Mouse (Mus musculus) erythroblast, embryonic 14.5 days (primary cell): Measurements from ENCODE around the gene Pde10a. TPM values are rescaled to one million over a fixed set of nuclear protein-coding genes. Genes with fewer than 3 reads are reported as not detected.

Source experiments
- H3K27me3 ChIP-seq: 2 replicates; pipeline ENCODE4 v1.6.1; 2012; ENCODE audit warnings: inconsistent platforms; ENCODE audit not compliant: control insufficient read depth
- H3K36me3 ChIP-seq: 2 replicates; pipeline ENCODE4 v1.6.1; 2012; ENCODE audit warnings: mild to moderate bottlenecking, inconsistent platforms; ENCODE audit not compliant: control insufficient read depth
- H3K4me1 ChIP-seq: 2 replicates; pipeline ENCODE4 v1.6.1; 2012; ENCODE audit warnings: inconsistent platforms; ENCODE audit not compliant: control insufficient read depth
- H3K4me3 ChIP-seq: replicated peaks from 2 replicates; pipeline ENCODE3; 2012; ENCODE audit warnings: moderate library complexity, mild to moderate bottlenecking, inconsistent platforms
- H3K9me3 ChIP-seq: 2 replicates; pipeline ENCODE4 v1.6.1; 2012; ENCODE audit warnings: low read length, inconsistent platforms, mixed read lengths; ENCODE audit not compliant: control insufficient read depth
- GATA1 ChIP-seq: IDR thresholded peaks from 2 replicates; pipeline ENCODE4 v1.6.1; 2012; ENCODE audit warnings: low read length, inconsistent platforms, mixed read lengths
- TAL1 ChIP-seq: IDR thresholded peaks from 3 replicates; pipeline ENCODE4 v1.6.1; 2012; ENCODE audit warnings: low read length, inconsistent platforms, mixed read lengths
- polyA plus RNA-seq: library from polyadenylated mRNA; stranded (reverse); fragments of >175 nt; gene quantifications from 2 replicates; pipeline ENCODE4 v1.2.3, GENCODE M21; 2012

Pde10a gene
- polyA plus RNA-seq, 1 experiment = not detected

GRCm38 (mm10) chr17:8562101-8562885 lies 37.1 kb downstream of the Pde10a start:
- no peak overlapping the region for H3K4me3 ChIP-seq
- H3K36me3 ChIP-seq = no peaks in the 10 kb centered on the region
- H3K9me3 ChIP-seq = no peaks in the 10 kb centered on the region
- TF ChIP-seq GATA1 = no peak
- TF ChIP-seq TAL1 = no peak
- H3K27me3 ChIP-seq = no peaks in the 10 kb centered on the region
- no peaks in the 10 kb centered on the region for H3K4me1 ChIP-seq

GRCm38 (mm10) chr17:8562886-8563280 lies 37.7 kb downstream of the Pde10a start:
- Histone ChIP-seq H3K27me3 (no peaks in the 10 kb centered on the region), H3K9me3 (no peaks in the 10 kb centered on the region), H3K4me3 (no peak overlapping the region), H3K4me1 (no peaks in the 10 kb centered on the region), H3K36me3 (no peaks in the 10 kb centered on the region)
- TF ChIP-seq GATA1 = no peak
- TF ChIP-seq TAL1 = no peak

- Histone ChIP-seq H3K4me1 (no peaks in the 10 kb centered on the region), H3K27me3 (no peaks in the 10 kb centered on the region), H3K4me3 (no peak within 1 kb of the TSS), H3K9me3 (no peaks in the 10 kb centered on the region), H3K36me3 (no peaks in the 10 kb centered on the region)
- no peak for TF ChIP-seq GATA1
- no peak for TF ChIP-seq TAL1
These were observed 41.7 kb downstream of the Pde10a start, which contains the start of gene Gm17087 for GRCm38 (mm10) chr17:8566850-8567249. Gene Gm17087, minus strand, starts transcription at chr17:8566950.

GRCm38 (mm10) chr17:8573542-8574260 lies 48.5 kb downstream of the Pde10a start:
- TF ChIP-seq TAL1 = no peak
- no peak for TF ChIP-seq GATA1
- H3K9me3 ChIP-seq = no peaks in the 10 kb centered on the region
- no peak overlapping the region for H3K4me3 ChIP-seq
- H3K4me1 ChIP-seq = no peaks in the 10 kb centered on the region; the same call in 1 of the 2 replicates
- no peaks in the 10 kb centered on the region for H3K27me3 ChIP-seq
- H3K36me3 ChIP-seq = no peaks in the 10 kb centered on the region

GRCm38 (mm10) chr17:8580360-8580759 lies 55.2 kb downstream of the Pde10a start:
- no peak overlapping the region for H3K4me3 ChIP-seq
- no peaks in the 10 kb centered on the region for H3K36me3 ChIP-seq
- H3K27me3 ChIP-seq = no peaks in the 10 kb centered on the region
- TF ChIP-seq GATA1 = no peak
- TF ChIP-seq TAL1 = no peak
- peaks cover 9% of the 10 kb centered on the region for H3K9me3 ChIP-seq
- no peaks in the 10 kb centered on the region for H3K4me1 ChIP-seq

GRCm38 (mm10) chr17:8581579-8581978 lies 56.4 kb downstream of the Pde10a start:
- Histone ChIP-seq H3K4me3 (no peak overlapping the region), H3K27me3 (no peaks in the 10 kb centered on the region), H3K36me3 (no peaks in the 10 kb centered on the region), H3K4me1 (no peaks in the 10 kb centered on the region), H3K9me3 (peaks cover 9% of the 10 kb centered on the region)
- TF ChIP-seq GATA1 = no peak
- TF ChIP-seq TAL1 = no peak

- no peaks in the 10 kb centered on the region for H3K36me3 ChIP-seq
- H3K9me3 ChIP-seq = no peaks in the 10 kb centered on the region
- no peaks in the 10 kb centered on the region for H3K4me1 ChIP-seq
- TF ChIP-seq GATA1 (no peak), TAL1 (no peak)
- no peaks in the 10 kb centered on the region for H3K27me3 ChIP-seq
- no peak overlapping the region for H3K4me3 ChIP-seq
These were observed 67.5 kb downstream of the Pde10a start for GRCm38 (mm10) chr17:8592427-8593277.

GRCm38 (mm10) chr17:8597790-8598189 lies 72.6 kb downstream of the Pde10a start:
- Histone ChIP-seq H3K4me3 (no peak overlapping the region), H3K36me3 (no peaks in the 10 kb centered on the region), H3K27me3 (no peaks in the 10 kb centered on the region), H3K4me1 (no peaks in the 10 kb centered on the region), H3K9me3 (no peaks in the 10 kb centered on the region)
- no peak for TF ChIP-seq GATA1
- TF ChIP-seq TAL1 = no peak

- no peak for TF ChIP-seq GATA1
- no peak for TF ChIP-seq TAL1
- Histone ChIP-seq H3K27me3 (no peaks in the 10 kb centered on the region), H3K4me1 (no peaks in the 10 kb centered on the region), H3K36me3 (no peaks in the 10 kb centered on the region), H3K4me3 (no peak overlapping the region), H3K9me3 (no peaks in the 10 kb centered on the region)
These were observed 77.8 kb downstream of the Pde10a start for GRCm38 (mm10) chr17:8602976-8603375.
